Mouse (Mus musculus) bone marrow macrophage, adult 2 months (primary cell): ENCODE data around the gene Pou2f1. TPM values are rescaled to one million over a fixed set of nuclear protein-coding genes. Genes with fewer than 3 reads are reported as not detected.

Source experiments
- H3K27ac ChIP-seq: 2 replicates; pipeline ENCODE4 v1.5.1; 2012; ENCODE audit warnings: low read depth, low read length; ENCODE audit not compliant: insufficient read depth
- H3K4me1 ChIP-seq: 2 replicates; pipeline ENCODE4 v1.6.1; 2012; ENCODE audit warnings: low read length; ENCODE audit not compliant: control insufficient read depth, insufficient read depth
- H3K4me3 ChIP-seq: 2 replicates; pipeline ENCODE4 v1.5.1; 2012; ENCODE audit warnings: mild to moderate bottlenecking, low read length, moderate library complexity; ENCODE audit not compliant: insufficient read depth
- CTCF ChIP-seq: IDR thresholded peaks from 2 replicates; pipeline ENCODE4 v1.5.1; 2012; ENCODE audit warnings: low read depth, mild to moderate bottlenecking, low read length, moderate library complexity
- POLR2A ChIP-seq: IDR thresholded peaks from 2 replicates; pipeline ENCODE4 v1.6.1; 2012; ENCODE audit warnings: mild to moderate bottlenecking, low read depth, low read length, borderline replicate concordance
- polyA plus RNA-seq: library from polyadenylated mRNA; stranded (reverse); fragments of >200 nt; gene quantifications from 2 replicates; pipeline ENCODE4 v1.2.4, GENCODE M21; 2012; ENCODE audit not compliant: missing spikeins, insufficient read depth, insufficient read length

Pou2f1 gene
- polyA plus RNA-seq, 1 experiment, result 12.3 TPM

- Histone ChIP-seq H3K4me1 (no peaks in the 10 kb centered on the region), H3K4me3 (no peak overlapping the region), H3K27ac (no peak overlapping the region)
- TF ChIP-seq CTCF, result no peak
- TF ChIP-seq POLR2A, result no peak
Measured at GRCm38 (mm10) chr1:165927507-165928279, 74.8 kb downstream of the Pou2f1 start.

DNA sequence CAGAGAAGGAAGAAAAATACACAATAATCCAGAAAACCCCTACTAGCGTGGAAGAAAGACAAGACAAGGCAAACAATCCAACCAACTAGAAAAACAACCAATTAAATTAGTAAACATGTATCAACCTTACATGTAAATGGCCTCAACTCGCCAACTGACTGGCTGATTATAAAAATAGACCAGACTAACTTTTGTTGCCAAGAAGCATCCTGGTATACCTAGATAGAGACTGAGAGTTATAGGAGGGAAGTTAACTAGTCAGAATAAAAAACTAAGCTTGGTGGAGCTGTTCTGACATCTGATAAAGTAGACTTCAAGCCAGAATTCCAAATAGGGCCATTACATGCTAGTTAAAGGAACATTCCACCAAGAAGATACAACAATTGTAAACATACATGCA, 77.3 kb downstream of the Pou2f1 start:
- Histone ChIP-seq H3K4me3 (no peak overlapping the region), H3K4me1 (no peaks in the 10 kb centered on the region), H3K27ac (no peak overlapping the region)
- no peak for TF ChIP-seq CTCF
- TF ChIP-seq POLR2A, result no peak

GRCm38 (mm10) chr1:165922488-165922887, 80.0 kb downstream of the Pou2f1 start:
- Histone ChIP-seq H3K4me3 (no peak overlapping the region), H3K27ac (no peak overlapping the region), H3K4me1 (peaks cover 2% of the 10 kb centered on the region; the same call in 1 of the 2 replicates)
- TF ChIP-seq POLR2A (no peak), CTCF (no peak)

GRCm38 (mm10) chr1:165921026-165921425, 81.5 kb downstream of the Pou2f1 start:
- no peak for TF ChIP-seq POLR2A
- no peak for TF ChIP-seq CTCF
- Histone ChIP-seq H3K4me3 (no peak overlapping the region), H3K4me1 (peaks cover 2% of the 10 kb centered on the region; the same call in 1 of the 2 replicates), H3K27ac (no peak overlapping the region)

DNA sequence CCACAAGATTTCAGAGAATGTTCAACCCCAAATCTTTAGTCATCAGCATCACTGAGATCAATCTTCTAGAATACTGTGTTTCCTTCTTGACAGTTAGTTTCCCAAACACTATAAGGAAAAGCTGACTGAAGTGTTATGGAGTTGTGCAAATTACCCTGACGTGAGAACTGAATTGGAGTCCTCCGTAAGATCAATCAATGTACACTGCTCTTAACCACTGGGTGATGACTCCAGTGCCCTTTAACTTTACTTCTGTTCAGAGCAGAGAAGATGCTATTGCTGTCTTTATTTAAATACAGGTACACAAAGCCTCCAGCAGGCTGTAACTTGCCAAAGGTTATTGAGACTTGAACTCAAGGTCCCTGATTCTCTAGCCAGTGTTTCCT, 88.1 kb downstream of the Pou2f1 start:
- TF ChIP-seq CTCF (no peak), POLR2A (no peak)
- no peaks in the 10 kb centered on the region for H3K4me1 ChIP-seq
- H3K27ac ChIP-seq, result no peak overlapping the region
- H3K4me3 ChIP-seq, result no peak overlapping the region

DNA sequence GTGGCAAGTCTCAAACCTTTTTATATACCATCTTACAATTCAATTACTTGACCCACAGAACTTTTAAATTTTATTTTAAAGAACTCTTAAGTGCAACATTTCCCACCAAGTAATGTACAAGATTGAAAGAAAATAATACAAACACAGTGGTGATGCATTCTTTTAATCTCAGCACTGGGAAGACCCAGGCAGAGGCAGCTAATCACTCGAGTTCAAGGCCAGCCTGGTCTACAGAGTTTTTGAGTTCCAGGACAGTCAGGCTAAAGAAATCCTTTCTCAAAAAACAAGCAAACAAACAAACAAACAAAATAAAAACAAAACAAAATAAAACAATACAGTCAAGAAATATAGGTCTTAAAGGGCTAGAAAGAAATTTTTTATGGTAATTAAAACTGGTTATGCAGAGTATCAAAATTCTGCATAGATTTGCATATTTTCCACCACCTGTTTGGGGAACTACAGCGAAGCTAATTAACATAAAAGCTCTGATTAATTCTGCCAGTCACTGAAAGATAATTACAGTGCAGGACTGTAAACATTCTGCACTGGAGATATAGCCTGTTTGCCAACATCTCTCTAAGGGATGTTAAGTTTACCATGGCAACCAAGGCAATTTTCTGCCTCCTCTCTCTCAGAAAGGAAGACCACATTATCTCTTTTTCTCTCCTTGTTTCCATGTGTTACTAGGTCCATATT, 88.6 kb downstream of the Pou2f1 start:
- TF ChIP-seq CTCF, result no peak
- no peak for TF ChIP-seq POLR2A
- Histone ChIP-seq H3K4me1 (no peaks in the 10 kb centered on the region), H3K4me3 (no peak overlapping the region), H3K27ac (no peak overlapping the region)

GRCm38 (mm10) chr1:165909471-165909870, 93.0 kb downstream of the Pou2f1 start:
- Histone ChIP-seq H3K4me1 (no peaks in the 10 kb centered on the region), H3K4me3 (no peak overlapping the region), H3K27ac (no peak overlapping the region)
- no peak for TF ChIP-seq CTCF
- TF ChIP-seq POLR2A, result no peak

DNA sequence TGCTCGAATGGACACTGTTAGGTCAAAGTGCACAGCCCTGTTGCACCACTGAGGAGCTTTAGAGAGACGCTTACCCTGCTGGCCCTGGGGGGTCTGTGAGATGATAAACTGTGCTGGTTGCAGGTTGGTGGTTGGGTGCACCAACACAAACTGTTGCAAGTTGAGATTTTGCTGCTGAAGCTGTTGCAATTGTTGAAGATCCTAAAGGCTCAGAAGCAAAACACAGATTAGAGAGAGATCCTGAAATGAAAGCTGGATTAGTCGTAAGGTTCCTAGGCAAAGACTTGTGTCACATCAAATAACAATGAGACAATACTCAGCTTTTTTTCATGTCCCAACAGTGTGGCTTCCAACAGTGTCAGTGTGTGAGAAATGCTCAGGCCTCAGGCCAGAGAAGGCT, 93.7 kb downstream of the Pou2f1 start:
- no peak for TF ChIP-seq POLR2A
- no peak for TF ChIP-seq CTCF
- no peak overlapping the region for H3K27ac ChIP-seq
- no peak overlapping the region for H3K4me3 ChIP-seq
- H3K4me1 ChIP-seq, result no peaks in the 10 kb centered on the region

DNA sequence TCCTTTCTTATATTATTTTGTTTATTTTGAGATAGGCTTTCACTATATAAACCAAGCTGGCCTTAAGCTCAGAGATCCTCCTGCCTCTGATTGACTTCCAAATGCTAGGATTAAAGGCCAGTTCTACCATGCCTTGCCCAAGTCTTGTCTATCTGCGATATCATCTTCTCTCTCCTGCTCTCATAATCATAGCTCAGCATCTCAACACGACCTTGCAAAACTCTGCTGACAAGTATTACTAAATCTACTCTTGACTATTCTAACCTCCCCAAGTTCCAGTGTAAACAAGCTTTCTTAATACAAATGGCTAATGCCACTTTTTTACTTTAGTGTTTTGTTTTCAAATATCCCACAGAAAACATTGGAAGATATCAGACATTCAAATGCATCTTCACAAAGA, 94.3 kb downstream of the Pou2f1 start:
- TF ChIP-seq POLR2A (no peak), CTCF (no peak)

GRCm38 (mm10) chr1:165903596-165903995, 98.9 kb downstream of the Pou2f1 start:
- no peak overlapping the region for H3K4me3 ChIP-seq
- TF ChIP-seq CTCF (no peak), POLR2A (no peak)
- no peaks in the 10 kb centered on the region for H3K4me1 ChIP-seq
- no peak overlapping the region for H3K27ac ChIP-seq

More for the DNA sequence above, 94.3 kb downstream of the Pou2f1 start:
- Histone ChIP-seq H3K27ac (no peak overlapping the region), H3K4me1 (no peaks in the 10 kb centered on the region), H3K4me3 (no peak overlapping the region)

GRCm38 (mm10) chr1:165891686-165892085, 110.8 kb downstream of the Pou2f1 start:
- TF ChIP-seq CTCF (no peak), POLR2A (no peak)
- Histone ChIP-seq H3K4me3 (no peak overlapping the region), H3K4me1 (no peaks in the 10 kb centered on the region), H3K27ac (no peak overlapping the region)
